ENCODE assay signal across 15 mouse cellular contexts in genomic region chr11:8811506-8812100, GRCm38 (mm10).
A peak's percentile ranks its signal among the peaks of the same experiment; 100 is the strongest.
DNase-seq lines count a peak whose midpoint lies in the region; ATAC-seq and TF ChIP-seq lines count a peak whose summit lies in the region.
"Had no signal": no experiment of that assay in that cellular context is flagged by ENCODE, and none has a peak within 500 bp of the region (broad histone marks: within the 10 kb centered on the region; RNA-seq: fewer than 3 reads in every experiment).

No protein-coding gene starts in this region.

- no peak overlapping the region for H3K9ac ChIP-seq in forebrain, embryonic 14.5 days (ENCODE audit: low read length)
- no peak overlapping the region for H3K9ac ChIP-seq in forebrain, embryonic 13.5 days
- no peak overlapping the region for H3K9ac ChIP-seq in lung, embryonic 14.5 days
- H3K9ac ChIP-seq in lung, postnatal 0 days (replicated peaks; ENCODE audit: low read depth), result no peak overlapping the region
- H3K9ac ChIP-seq: limb, embryonic 15.5 days had no signal

- no peak for TF ChIP-seq CTCF in lung, embryonic 14.5 days (IDR thresholded peaks at IDR 0.05; ENCODE audit: low read depth)
- no peak for TF ChIP-seq CTCF in lung, postnatal 0 days (IDR thresholded peaks at IDR 0.05)

- no peak overlapping the region for H3K27ac ChIP-seq in forebrain, embryonic 14.5 days (ENCODE audit: low read depth, low read length)
- H3K27ac ChIP-seq in forebrain, embryonic 13.5 days, result no peak overlapping the region
- H3K27ac ChIP-seq in lung, embryonic 14.5 days (ENCODE audit: low read depth), result peak overlapping the region; percentile 60; the same call in 1 of the 2 replicates
- no peak overlapping the region for H3K27ac ChIP-seq in lung, postnatal 0 days (ENCODE audit: low read length)
- H3K27ac ChIP-seq in limb, embryonic 10.5 days, result peak overlapping the region; percentile 77
- H3K27ac ChIP-seq: limb, embryonic 15.5 days had no signal

- no peaks in the 10 kb centered on the region for H3K9me3 ChIP-seq in forebrain, embryonic 14.5 days (replicated peaks; ENCODE audit: control insufficient read depth, low read length)
- H3K9me3 ChIP-seq in forebrain, embryonic 13.5 days (replicated peaks), result no peaks in the 10 kb centered on the region
- no peaks in the 10 kb centered on the region for H3K9me3 ChIP-seq in lung, embryonic 14.5 days (ENCODE audit: low read depth, low read length)
- no peaks in the 10 kb centered on the region for H3K9me3 ChIP-seq in lung, postnatal 0 days (ENCODE audit: low read length)
- no peaks in the 10 kb centered on the region for H3K9me3 ChIP-seq in limb, embryonic 10.5 days (replicated peaks)
- H3K9me3 ChIP-seq: limb, embryonic 15.5 days had no signal

- ATAC-seq in forebrain, embryonic 14.5 days, result no peak
- no peak for ATAC-seq in forebrain, embryonic 13.5 days
- peak; percentile 3; the same call in 1 of the 2 replicates for ATAC-seq in lung, embryonic 14.5 days (ENCODE audit: insufficient read depth)
- ATAC-seq in lung, postnatal 0 days, result no peak
- no peak for ATAC-seq in megakaryocyte, adult 5-6 weeks (ENCODE audit: poor library complexity, severe bottlenecking)

- H3K36me3 ChIP-seq in forebrain, embryonic 14.5 days (ENCODE audit: control insufficient read depth, insufficient read depth, low read length), result no peaks in the 10 kb centered on the region
- H3K36me3 ChIP-seq in forebrain, embryonic 13.5 days (ENCODE audit: poor library complexity, severe bottlenecking), result no peaks in the 10 kb centered on the region
- no peaks in the 10 kb centered on the region for H3K36me3 ChIP-seq in lung, embryonic 14.5 days (ENCODE audit: insufficient read depth)
- H3K36me3 ChIP-seq in lung, postnatal 0 days (ENCODE audit: insufficient read depth, low read length), result no peaks in the 10 kb centered on the region
- H3K36me3 ChIP-seq in limb, embryonic 10.5 days, result no peaks in the 10 kb centered on the region
- H3K36me3 ChIP-seq: limb, embryonic 15.5 days had no signal

- no peak overlapping the region for H3K4me3 ChIP-seq in forebrain, embryonic 14.5 days (ENCODE audit: low read depth, low read length)
- H3K4me3 ChIP-seq in forebrain, embryonic 13.5 days, result no peak overlapping the region
- H3K4me3 ChIP-seq in lung, embryonic 14.5 days (ENCODE audit: low read depth, low read length), result no peak overlapping the region
- H3K4me3 ChIP-seq in lung, postnatal 0 days (ENCODE audit: low read depth, low read length), result no peak overlapping the region
- no peak overlapping the region for H3K4me3 ChIP-seq in limb, embryonic 10.5 days
- H3K4me3 ChIP-seq: limb, embryonic 15.5 days had no signal

- peak; percentile 4 for DNase-seq in forebrain, embryonic 14.5 days (ENCODE audit: low spot score)
- DNase-seq in lung, embryonic 14.5 days, result peak; percentile 70
- no peak for DNase-seq in lung, postnatal 0 days (ENCODE audit: low spot score)
- peak; percentile 89 for DNase-seq in ZHBTc4 (ENCODE audit: low read depth, low spot score)
- peak; percentile 48 for DNase-seq in limb, embryonic 10.5 days (ENCODE audit: low spot score)
- no peak for DNase-seq in ovary, postnatal 10 days (ENCODE audit: low spot score)
- DNase-seq: cerebellum, postnatal 25 days; heart, postnatal 10 days; kidney, adult 8-10 months; lung, postnatal 14 days; retina, postnatal 1 day; spleen, adult 18-20 months had no signal

- no peaks in the 10 kb centered on the region for H3K4me1 ChIP-seq in forebrain, embryonic 14.5 days (ENCODE audit: control insufficient read depth, insufficient read depth, low read length)
- H3K4me1 ChIP-seq in forebrain, embryonic 13.5 days, result 0 out of 2 replicates have a peak, but pooled peaks cover 5% of the 10 kb centered on the region
- H3K4me1 ChIP-seq in lung, embryonic 14.5 days (ENCODE audit: insufficient read depth), result peaks cover 33% of the 10 kb centered on the region
- H3K4me1 ChIP-seq in lung, postnatal 0 days (ENCODE audit: insufficient read depth, low read depth, low read length), result peaks cover 5% of the 10 kb centered on the region; the same call in 1 of the 2 replicates
- H3K4me1 ChIP-seq in limb, embryonic 10.5 days, result peaks cover 48% of the 10 kb centered on the region

- no peak for TF ChIP-seq EP300 in lung, postnatal 0 days (IDR thresholded peaks at IDR 0.05)

- no peaks in the 10 kb centered on the region for H3K27me3 ChIP-seq in forebrain, embryonic 14.5 days (replicated peaks; ENCODE audit: control insufficient read depth, insufficient read depth, low read length)
- H3K27me3 ChIP-seq in forebrain, embryonic 13.5 days, result no peaks in the 10 kb centered on the region
- H3K27me3 ChIP-seq in lung, embryonic 14.5 days (ENCODE audit: insufficient read depth, low read length), result no peaks in the 10 kb centered on the region
- no peaks in the 10 kb centered on the region for H3K27me3 ChIP-seq in lung, postnatal 0 days (replicated peaks; ENCODE audit: insufficient read depth, low read length)
- no peaks in the 10 kb centered on the region for H3K27me3 ChIP-seq in limb, embryonic 10.5 days (ENCODE audit: low read depth, poor library complexity, severe bottlenecking)
- H3K27me3 ChIP-seq: limb, embryonic 15.5 days had no signal

- WGBS in forebrain, embryonic 14.5 days, result 6% methylated on average over 5 of the region's 5 CpGs
- WGBS in forebrain, embryonic 13.5 days, result 8% methylated on average over 5 of the region's 5 CpGs
- 9% methylated on average over 5 of the region's 5 CpGs for WGBS in lung, embryonic 14.5 days
- WGBS in lung, postnatal 0 days, result 20% methylated on average over 5 of the region's 5 CpGs
- WGBS in limb, embryonic 10.5 days, result 2% methylated on average over 5 of the region's 5 CpGs

- H3K4me2 ChIP-seq in forebrain, embryonic 14.5 days (ENCODE audit: low read length), result no peak overlapping the region
- no peak overlapping the region for H3K4me2 ChIP-seq in forebrain, embryonic 13.5 days
- no peak overlapping the region for H3K4me2 ChIP-seq in lung, embryonic 14.5 days
- no peak overlapping the region for H3K4me2 ChIP-seq in lung, postnatal 0 days (replicated peaks; ENCODE audit: low read depth, low read length)
- H3K4me2 ChIP-seq: limb, embryonic 15.5 days had no signal

Comparison
In these comparisons a context has a peak if more than half of its experiments do, and no peak if none do; other contexts are left out.
1. DNase-seq: peak in forebrain, embryonic 14.5 days (single experiment), lung, embryonic 14.5 days (single experiment), ZHBTc4 (single experiment) and limb, embryonic 10.5 days (single experiment); none in lung, postnatal 0 days (single experiment) and ovary, postnatal 10 days (single experiment).
2. H3K27ac ChIP-seq: peak in lung, embryonic 14.5 days (single experiment) and limb, embryonic 10.5 days (single experiment); none in forebrain, embryonic 14.5 days (single experiment), forebrain, embryonic 13.5 days (single experiment) and lung, postnatal 0 days (single experiment).